Mouse (Mus musculus) ES-E14 (cell line): ENCODE measurements at regions not wholly inside any gene's neighbourhood (a gene's known extent, or its start where the extent isn't known, plus 50 kb on each side); places are given as distances from the start of the nearest gene placed in this dataset.

Experiments used
- CHD2 ChIP-seq: IDR thresholded peaks from 2 replicates; pipeline ENCODE4 v1.6.1; 2014; ENCODE audit warnings: mild to moderate bottlenecking, low read depth, low read length, inconsistent platforms
- HCFC1 ChIP-seq: IDR thresholded peaks from 2 replicates; pipeline ENCODE4 v1.6.1; 2012; ENCODE audit warnings: low read length, inconsistent platforms, borderline replicate concordance; ENCODE audit not compliant: insufficient read depth
- MAFK ChIP-seq: IDR thresholded peaks from 2 replicates; pipeline ENCODE4 v1.6.1; 2014; ENCODE audit warnings: mild to moderate bottlenecking, low read depth, low read length, inconsistent platforms; ENCODE audit not compliant: insufficient read depth
- ZC3H11A ChIP-seq: IDR thresholded peaks from 2 replicates; pipeline ENCODE4 v1.6.1; 2012; ENCODE audit warnings: low read depth, mild to moderate bottlenecking, inconsistent platforms, low read length, borderline replicate concordance
- ZNF384 ChIP-seq: IDR thresholded peaks from 2 replicates; pipeline ENCODE4 v1.6.1; 2012; ENCODE audit warnings: low read depth, low read length, inconsistent platforms

- no peak for TF ChIP-seq MAFK
- TF ChIP-seq ZC3H11A, result no peak
- TF ChIP-seq ZNF384, result no peak
- no peak for TF ChIP-seq HCFC1
- no peak for TF ChIP-seq CHD2
These were observed 99.9 kb upstream of the Pkdcc start for GRCm38 (mm10) chr17:83115146-83115545.
